Mouse (Mus musculus): ENCODE results near the gene Sesn3.
"Not testable (repeated sequence)": the region's sequence is repeated elsewhere in the genome, so short reads cannot be mapped to it uniquely, and the experiment has no call there.

The Sesn3 gene

GRCm38 (mm10) chr9:14280696-14281095 is 5.8 kb downstream of the Sesn3 start:
- DNase-seq (ENCODE audit: low read depth), result no peak

GRCm38 (mm10) chr9:14285036-14285435 is 10.2 kb downstream of the Sesn3 start:
- no peak for DNase-seq (ENCODE audit: low read depth)

GRCm38 (mm10) chr9:14287234-14287633 is 12.4 kb downstream of the Sesn3 start:
- DNase-seq (ENCODE audit: low read depth), result no peak

GRCm38 (mm10) chr9:14288500-14288899 is 13.6 kb downstream of the Sesn3 start:
- no peak for DNase-seq (ENCODE audit: low read depth)

GRCm38 (mm10) chr9:14293866-14294265 is 19.0 kb downstream of the Sesn3 start:
- DNase-seq (ENCODE audit: low read depth), result no peak

GRCm38 (mm10) chr9:14295680-14296440 is 21.0 kb downstream of the Sesn3 start:
- DNase-seq (ENCODE audit: low read depth), result no peak

GRCm38 (mm10) chr9:14297204-14297603 is 22.3 kb downstream of the Sesn3 start:
- DNase-seq (ENCODE audit: low read depth), result no peak

GRCm38 (mm10) chr9:14299819-14300218 is 25.0 kb downstream of the Sesn3 start:
- DNase-seq (ENCODE audit: low read depth), result no peak

- no peak for DNase-seq (ENCODE audit: low read depth)
Measured at GRCm38 (mm10) chr9:14300795-14301194, 25.9 kb downstream of the Sesn3 start.

- DNase-seq (ENCODE audit: low read depth), result no peak
Measured at GRCm38 (mm10) chr9:14304262-14304968, 29.5 kb downstream of the Sesn3 start.

- no peak for DNase-seq (ENCODE audit: low read depth)
Measured at GRCm38 (mm10) chr9:14307341-14307740, 32.5 kb downstream of the Sesn3 start.

- no peak for DNase-seq (ENCODE audit: low read depth)
Measured at GRCm38 (mm10) chr9:14313968-14314367, 39.1 kb downstream of the Sesn3 start.

GRCm38 (mm10) chr9:14314477-14314876 is 39.6 kb downstream of the Sesn3 start:
- no peak for DNase-seq (ENCODE audit: low read depth)

GRCm38 (mm10) chr9:14316618-14317017 is 41.8 kb downstream of the Sesn3 start:
- DNase-seq (ENCODE audit: low read depth), result no peak

GRCm38 (mm10) chr9:14335829-14336228 is 61.0 kb downstream of the Sesn3 start:
- no peak for DNase-seq (ENCODE audit: low read depth)

- DNase-seq (ENCODE audit: low read depth), result no peak
Measured at GRCm38 (mm10) chr9:14336901-14337300, 62.0 kb downstream of the Sesn3 start.

- no peak for DNase-seq (ENCODE audit: low read depth)
Measured at GRCm38 (mm10) chr9:14338701-14339100, 63.8 kb downstream of the Sesn3 start.

- peak; percentile 43 for DNase-seq (ENCODE audit: low read depth)
Measured at GRCm38 (mm10) chr9:14342041-14342668, 67.3 kb downstream of the Sesn3 start.

- DNase-seq (ENCODE audit: low read depth), result not testable (repeated sequence)
Measured at GRCm38 (mm10) chr9:14345866-14346265, 71.0 kb downstream of the Sesn3 start.

- no peak for DNase-seq (ENCODE audit: low read depth)
Measured at GRCm38 (mm10) chr9:14348416-14348815, 73.5 kb downstream of the Sesn3 start.

GRCm38 (mm10) chr9:14349380-14349779 is 74.5 kb downstream of the Sesn3 start:
- no peak for DNase-seq (ENCODE audit: low read depth)

- DNase-seq (ENCODE audit: low read depth), result no peak
Measured at GRCm38 (mm10) chr9:14350787-14351186, 75.9 kb downstream of the Sesn3 start.

- no peak for DNase-seq (ENCODE audit: low read depth)
Measured at GRCm38 (mm10) chr9:14352337-14352736, 77.5 kb downstream of the Sesn3 start.

Measured in c-Kit-positive CD71-positive TER-119-negative erythroid progenitor cells, embryonic 14.5 days (primary cell).